Mouse (Mus musculus): ENCODE data around the gene 1700029F12Rik.

Gene 1700029F12Rik

GRCm38 (mm10) chr13:97030075-97030474, 4.1 kb downstream of the 1700029F12Rik start:
- DNase-seq (ENCODE audit: low read depth, low spot score), result no peak

- no peak for DNase-seq (ENCODE audit: low read depth, low spot score)
Measured at GRCm38 (mm10) chr13:97021906-97022305, 12.3 kb downstream of the 1700029F12Rik start.

- DNase-seq (ENCODE audit: low read depth, low spot score), result no peak
Measured at GRCm38 (mm10) chr13:97020122-97020521, 14.0 kb downstream of the 1700029F12Rik start.

- DNase-seq (ENCODE audit: low read depth, low spot score), result no peak
Measured at GRCm38 (mm10) chr13:97017711-97018110, 16.5 kb downstream of the 1700029F12Rik start.

GRCm38 (mm10) chr13:97014366-97014765, 19.8 kb downstream of the 1700029F12Rik start:
- DNase-seq (ENCODE audit: low read depth, low spot score), result no peak

- peak; percentile 56 for DNase-seq (ENCODE audit: low read depth, low spot score)
Measured at GRCm38 (mm10) chr13:97008266-97009153, 25.7 kb downstream of the 1700029F12Rik start.

- DNase-seq (ENCODE audit: low read depth, low spot score), result peak; percentile 55
Measured at GRCm38 (mm10) chr13:97007501-97008265, 26.5 kb downstream of the 1700029F12Rik start.

- no peak for DNase-seq (ENCODE audit: low read depth, low spot score)
Measured at GRCm38 (mm10) chr13:97006784-97007183, 27.4 kb downstream of the 1700029F12Rik start.

- DNase-seq (ENCODE audit: low read depth, low spot score), result no peak
Measured at GRCm38 (mm10) chr13:96997080-96997479, 37.1 kb downstream of the 1700029F12Rik start.

- DNase-seq (ENCODE audit: low read depth, low spot score), result no peak
Measured at GRCm38 (mm10) chr13:96995243-96995642, 38.9 kb downstream of the 1700029F12Rik start.

GRCm38 (mm10) chr13:96993291-96993989, 40.7 kb downstream of the 1700029F12Rik start:
- no peak for DNase-seq (ENCODE audit: low read depth, low spot score)

- no peak for DNase-seq (ENCODE audit: low read depth, low spot score)
Measured at GRCm38 (mm10) chr13:96990561-96991265, 43.4 kb downstream of the 1700029F12Rik start.

- no peak for DNase-seq (ENCODE audit: low read depth, low spot score)
Measured at GRCm38 (mm10) chr13:96990045-96990444, 44.1 kb downstream of the 1700029F12Rik start.

- DNase-seq (ENCODE audit: low read depth, low spot score), result no peak
Measured at GRCm38 (mm10) chr13:96989129-96989528, 45.0 kb downstream of the 1700029F12Rik start.

- no peak for DNase-seq (ENCODE audit: low read depth, low spot score)
Measured at GRCm38 (mm10) chr13:96985599-96986275, 48.4 kb downstream of the 1700029F12Rik start.

GRCm38 (mm10) chr13:96984688-96985087, 49.5 kb downstream of the 1700029F12Rik start:
- no peak for DNase-seq (ENCODE audit: low read depth, low spot score)

GRCm38 (mm10) chr13:96983251-96984126, 50.7 kb downstream of the 1700029F12Rik start:
- DNase-seq (ENCODE audit: low read depth, low spot score), result no peak

GRCm38 (mm10) chr13:96980561-96980960, 53.6 kb downstream of the 1700029F12Rik start:
- DNase-seq (ENCODE audit: low read depth, low spot score), result no peak

GRCm38 (mm10) chr13:96976986-96977595, 57.1 kb downstream of the 1700029F12Rik start:
- no peak for DNase-seq (ENCODE audit: low read depth, low spot score)

Data from c-Kit-negative CD71-positive TER-119-positive erythroid progenitor cells, embryonic 14.5 days (primary cell).